9 mouse cellular contexts compared by ENCODE assay signal in genomic region chr11:65197280-65197679, GRCm38 (mm10). TPM values are rescaled to one million over a fixed set of nuclear protein-coding genes. Genes with fewer than 3 reads are reported as not detected.
DNase-seq lines count a peak whose midpoint lies in the region; ATAC-seq and TF ChIP-seq lines count a peak whose summit lies in the region.
"Had no signal": no experiment of that assay in that cellular context is flagged by ENCODE, and none has a peak within 500 bp of the region (broad histone marks: within the 10 kb centered on the region; RNA-seq: fewer than 3 reads in every experiment).

No protein-coding gene starts in this region.

- intact Hi-C loops in left cerebral cortex, postnatal 36 days (cut with DNase I), result loop anchor here (2.0 to 5.0 kb wide), 2 partner anchors 435 to 482 kb away; no protein-coding TSS in a partner anchor

- no peaks in the 10 kb centered on the region for H3K4me1 ChIP-seq in thymus, adult 2 months (replicated peaks; ENCODE audit: control insufficient read depth, insufficient read depth, low read length)
- H3K4me1 ChIP-seq in forebrain, embryonic 16.5 days (replicated peaks; ENCODE audit: control insufficient read depth, insufficient read depth, low read length), result no peaks in the 10 kb centered on the region
- H3K4me1 ChIP-seq in olfactory bulb, adult 2 months (ENCODE audit: control insufficient read depth, insufficient read depth, low read length), result no peaks in the 10 kb centered on the region

- no peak for TF ChIP-seq POLR2A in thymus, adult 2 months (IDR thresholded peaks at IDR 0.05; ENCODE audit: control insufficient read depth, extremely low read depth, insufficient read depth, low read length, poor library complexity)
- TF ChIP-seq POLR2A in olfactory bulb, adult 2 months (IDR thresholded peaks at IDR 0.05; ENCODE audit: insufficient read depth, low read depth, low read length), result no peak

- H3K27me3 ChIP-seq in thymus, adult 2 months (ENCODE audit: control insufficient read depth, insufficient read depth, low read length), result no peaks in the 10 kb centered on the region
- no peaks in the 10 kb centered on the region for H3K27me3 ChIP-seq in forebrain, embryonic 16.5 days (replicated peaks; ENCODE audit: control insufficient read depth, insufficient read depth, low read length)

- ATAC-seq in forebrain, embryonic 16.5 days, result peak; percentile 55; the same call in 1 of the 2 replicates

- H3K9me3 ChIP-seq in forebrain, embryonic 16.5 days (ENCODE audit: control insufficient read depth, low read length), result no peaks in the 10 kb centered on the region

- no peak for TF ChIP-seq CTCF in thymus, adult 2 months (IDR thresholded peaks at IDR 0.05; ENCODE audit: borderline replicate concordance, control insufficient read depth, extremely low read depth, insufficient read depth, low read length, poor library complexity)
- TF ChIP-seq CTCF in olfactory bulb, adult 2 months (IDR thresholded peaks at IDR 0.05; ENCODE audit: insufficient read depth, low read depth, low read length), result peak; percentile 41; the same call in 1 of the 2 replicates

- no peak overlapping the region for H3K4me2 ChIP-seq in forebrain, embryonic 16.5 days (ENCODE audit: low read length)

- H3K27ac ChIP-seq in thymus, adult 2 months (ENCODE audit: control insufficient read depth, insufficient read depth, low read length), result no peak overlapping the region
- H3K27ac ChIP-seq in forebrain, embryonic 16.5 days (ENCODE audit: low read length), result no peak overlapping the region
- no peak overlapping the region for H3K27ac ChIP-seq in olfactory bulb, adult 2 months (ENCODE audit: insufficient read depth, low read depth, low read length)

- H3K9ac ChIP-seq in forebrain, embryonic 16.5 days (replicated peaks; ENCODE audit: low read depth, low read length), result no peak overlapping the region

- WGBS in thymus, adult 2 months, result 9% methylated on average over 3 of the region's 3 CpGs
- 4% methylated on average over 3 of the region's 3 CpGs for WGBS in forebrain, embryonic 16.5 days
- 6% methylated on average over 3 of the region's 3 CpGs for WGBS in olfactory bulb, adult 2 months

- no peaks in the 10 kb centered on the region for H3K36me3 ChIP-seq in thymus, adult 2 months (ENCODE audit: control insufficient read depth, insufficient read depth, low read length)
- no peaks in the 10 kb centered on the region for H3K36me3 ChIP-seq in forebrain, embryonic 16.5 days (ENCODE audit: control insufficient read depth, insufficient read depth)

- peak; percentile 24 for DNase-seq in thymus, adult 2 months
- no peak for DNase-seq in thymus, adult 18-20 months
- peak; percentile 31 for DNase-seq in c-Kit-positive CD71-positive TER-119-positive erythroid progenitor cells, embryonic 14.5 days (ENCODE audit: low spot score)
- peak; percentile 56 for DNase-seq in hindlimb bud, embryonic 11.5 days (ENCODE audit: extremely low spot score, low read depth, low spot score)
- peak; percentile 52 to 68 for DNase-seq in left cerebral cortex, postnatal 36 days (ENCODE audit: low spot score in 2 of 2)
- DNase-seq in urinary bladder, postnatal 36 days (ENCODE audit: low spot score in 2 of 2), result peak; percentile 59 to 64

- H3K4me3 ChIP-seq in thymus, adult 2 months (ENCODE audit: control insufficient read depth, insufficient read depth, low read length), result no peak overlapping the region
- no peak overlapping the region for H3K4me3 ChIP-seq in forebrain, embryonic 16.5 days (replicated peaks; ENCODE audit: low read length)
- no peak overlapping the region for H3K4me3 ChIP-seq in olfactory bulb, adult 2 months (ENCODE audit: insufficient read depth, low read depth, low read length)

RNA-seq across cellular contexts. Expression of gene Arhgap44, which starts 34.5 kb away (rescaled TPM):
- polyA plus RNA-seq in thymus, adult 2 months (2012; rRNA removed), result 5.5 and 6.7 TPM in 2 replicates
- 11.1 and 12.4 TPM in 2 replicates for polyA plus RNA-seq in forebrain, embryonic 16.5 days (2015; fragmentation: Nextera tagmentation; extraction: Ambion mirVana)
- 100 to 1,000 TPM; 145 to 152 TPM for total RNA-seq in left cerebral cortex, postnatal 36 days (2021)
- not detected in 2 replicates for polyA plus RNA-seq in olfactory bulb, adult 2 months (2012; ENCODE audit: insufficient read depth, insufficient read length, low replicate concordance, missing spikeins)

RNA-seq across cellular contexts. Expression of gene 1700086D15Rik, which starts 37.6 kb away (rescaled TPM):
- not detected in 2 replicates for polyA plus RNA-seq in thymus, adult 2 months (2012; rRNA removed)
- not detected in 2 replicates for polyA plus RNA-seq in forebrain, embryonic 16.5 days (2015; fragmentation: Nextera tagmentation; extraction: Ambion mirVana)
- 1 to 10 TPM; 2.1 to 3.7 TPM for total RNA-seq in left cerebral cortex, postnatal 36 days (2021)
- polyA plus RNA-seq in olfactory bulb, adult 2 months (2012; ENCODE audit: insufficient read depth, insufficient read length, low replicate concordance, missing spikeins), result not detected in 2 replicates
- polyA plus RNA-seq: stomach, embryonic 16.5 days had no signal

Comparison
In these comparisons a context has a peak if more than half of its experiments do, and no peak if none do; other contexts are left out.
1. DNase-seq: peak in thymus, adult 2 months (single experiment), c-Kit-positive CD71-positive TER-119-positive erythroid progenitor cells, embryonic 14.5 days (single experiment), hindlimb bud, embryonic 11.5 days (single experiment), left cerebral cortex, postnatal 36 days (2 of 2) and urinary bladder, postnatal 36 days (2 of 2); none in thymus, adult 18-20 months (0 of 2).